Mouse (Mus musculus): ENCODE results near the gene Sftpa1.

Sftpa1 gene

GRCm38 (mm10) chr14:41160743-41161142 lies 29.2 kb downstream of the Sftpa1 start:
- DNase-seq (ENCODE audit: low spot score): no peak

GRCm38 (mm10) chr14:41162663-41163062 lies 31.1 kb downstream of the Sftpa1 start:
- peak; percentile 41 for DNase-seq (ENCODE audit: low spot score)

- DNase-seq (ENCODE audit: low spot score): no peak
Measured at GRCm38 (mm10) chr14:41167278-41167677, 35.7 kb downstream of the Sftpa1 start.

GRCm38 (mm10) chr14:41168567-41168966 lies 37.0 kb downstream of the Sftpa1 start:
- no peak for DNase-seq (ENCODE audit: low spot score)

GRCm38 (mm10) chr14:41170514-41170913 lies 38.9 kb downstream of the Sftpa1 start:
- DNase-seq (ENCODE audit: low spot score): no peak

- no peak for DNase-seq (ENCODE audit: low spot score)
Measured at GRCm38 (mm10) chr14:41174802-41175201, 43.2 kb downstream of the Sftpa1 start.

GRCm38 (mm10) chr14:41185059-41185821 lies 53.7 kb downstream of the Sftpa1 start, which contains the start of gene Sftpd:
Gene Sftpd (minus strand): TSS chr14:41185149.
- DNase-seq (ENCODE audit: low spot score): no peak
